Mouse (Mus musculus) hindbrain, embryonic 12.5 days (tissue): ENCODE results near the gene Dse. TPM values are rescaled to one million over a fixed set of nuclear protein-coding genes. Genes with fewer than 3 reads are reported as not detected.
A peak's percentile ranks its signal among the peaks of the same experiment; 100 is the strongest.

Experiments used
- ATAC-seq: fragments of 200-750 bp; cut with Nextera tagmentation; 2 replicates; pipeline ENCODE4 v1.8.0; 2017; ENCODE audit warnings: moderate TSS enrichment; ENCODE audit not compliant: low FRiP score
- H3K27ac ChIP-seq: fragments of 300-500 bp; sonication (generic); 2 replicates; pipeline ENCODE4 v1.5.1; 2016; ENCODE audit warnings: mild to moderate bottlenecking
- H3K27me3 ChIP-seq: fragments of 300-500 bp; sonication (generic); 2 replicates; pipeline ENCODE4 v1.6.1; 2016; ENCODE audit warnings: mild to moderate bottlenecking
- H3K36me3 ChIP-seq: fragments of 300-500 bp; sonication (generic); 2 replicates; pipeline ENCODE4 v1.6.1; 2016; ENCODE audit warnings: mild to moderate bottlenecking
- H3K4me1 ChIP-seq: fragments of 300-500 bp; sonication (generic); 2 replicates; pipeline ENCODE4 v1.6.1; 2016
- H3K4me2 ChIP-seq: fragments of 300-500 bp; sonication (generic); replicated peaks from 2 replicates; pipeline ENCODE4 v1.6.1; 2016; ENCODE audit warnings: mild to moderate bottlenecking
- H3K4me3 ChIP-seq: fragments of 300-500 bp; sonication (generic); 2 replicates; pipeline ENCODE4 v1.5.1; 2016; ENCODE audit warnings: mild to moderate bottlenecking
- H3K9ac ChIP-seq: fragments of 300-500 bp; sonication (generic); 2 replicates; pipeline ENCODE4 v1.6.1; 2016; ENCODE audit warnings: mild to moderate bottlenecking, moderate library complexity
- H3K9me3 ChIP-seq: fragments of 300-500 bp; sonication (generic); replicated peaks from 2 replicates; pipeline ENCODE4 v1.6.1; 2016; ENCODE audit warnings: mild to moderate bottlenecking
- WGBS: fragments of 180-500 bp; shearing (Covaris S2); methylation state at CpG from one replicate; pipeline ENCODE4 v1.1.7; 2016; 5-methylcytosine and 5-hydroxymethylcytosine counted together
- polyA plus RNA-seq: library from polyadenylated mRNA; unstranded; fragments of >200 nt; fragmentation: Nextera tagmentation; extraction: Ambion mirVana; gene quantifications from 2 replicates; pipeline ENCODE4 v1.2.1, GENCODE M21; 2016

Gene Dse
- polyA plus RNA-seq, 1 experiment from 2014 or later, result 26.8 TPM

DNA sequence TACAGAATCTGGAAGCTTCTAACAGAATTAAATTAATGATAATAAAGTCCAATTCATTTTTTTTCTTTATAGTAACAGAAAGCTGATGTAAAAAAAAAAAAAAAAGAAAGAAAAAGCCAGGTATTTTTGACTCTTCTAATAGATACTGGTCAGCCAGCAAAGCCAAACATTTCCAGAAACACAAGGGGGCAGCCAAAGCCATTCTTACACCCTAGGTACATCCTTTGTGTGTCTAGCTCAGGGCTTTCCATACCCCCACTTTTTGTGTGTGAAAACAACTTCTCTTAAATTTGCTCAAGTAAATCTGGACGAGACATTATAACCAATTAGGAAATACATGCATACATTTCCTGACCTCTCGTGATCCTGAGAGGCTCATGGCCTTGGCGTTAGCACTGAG lies 55.7 kb downstream of the Dse start:
- Histone ChIP-seq H3K36me3 (no peaks in the 10 kb centered on the region), H3K27ac (no peak overlapping the region), H3K27me3 (no peaks in the 10 kb centered on the region), H3K4me3 (no peak overlapping the region), H3K4me2 (no peak overlapping the region), H3K9me3 (no peaks in the 10 kb centered on the region), H3K4me1 (0 out of 2 replicates have a peak, but pooled peaks cover 2% of the 10 kb centered on the region), H3K9ac (no peak overlapping the region)
- no peak for ATAC-seq
- WGBS, result 88% methylated on average over 3 of the region's 3 CpGs

DNA sequence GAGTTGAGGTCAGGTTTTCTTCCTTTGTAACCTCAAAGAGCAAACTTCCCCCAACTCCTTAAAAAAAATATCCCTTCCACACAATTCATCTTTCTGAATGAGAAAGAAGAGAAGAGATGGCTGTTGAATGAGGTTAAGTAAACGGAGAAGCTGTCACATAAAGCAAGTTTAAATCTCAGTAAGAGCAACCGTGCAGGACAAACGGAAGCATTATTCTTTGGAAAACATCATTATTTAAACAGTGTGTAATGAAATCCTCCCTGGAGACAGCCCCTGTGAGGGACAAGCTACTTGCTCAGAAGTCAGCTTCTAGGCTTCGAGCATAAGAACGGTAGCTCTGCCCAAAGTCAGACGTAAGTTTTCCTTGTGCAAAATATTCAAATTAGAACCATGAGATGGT lies 57.1 kb downstream of the Dse start:
- no peak overlapping the region for H3K4me3 ChIP-seq
- no peaks in the 10 kb centered on the region for H3K27me3 ChIP-seq
- WGBS, result 53% methylated on average over 6 of the region's 6 CpGs
- no peak overlapping the region for H3K9ac ChIP-seq
- H3K36me3 ChIP-seq, result no peaks in the 10 kb centered on the region
- H3K27ac ChIP-seq, result no peak overlapping the region; the same call in 1 of the 2 replicates
- no peak for ATAC-seq
- H3K9me3 ChIP-seq, result no peaks in the 10 kb centered on the region
- 0 out of 2 replicates have a peak, but pooled peaks cover 2% of the 10 kb centered on the region for H3K4me1 ChIP-seq
- no peak overlapping the region for H3K4me2 ChIP-seq

DNA sequence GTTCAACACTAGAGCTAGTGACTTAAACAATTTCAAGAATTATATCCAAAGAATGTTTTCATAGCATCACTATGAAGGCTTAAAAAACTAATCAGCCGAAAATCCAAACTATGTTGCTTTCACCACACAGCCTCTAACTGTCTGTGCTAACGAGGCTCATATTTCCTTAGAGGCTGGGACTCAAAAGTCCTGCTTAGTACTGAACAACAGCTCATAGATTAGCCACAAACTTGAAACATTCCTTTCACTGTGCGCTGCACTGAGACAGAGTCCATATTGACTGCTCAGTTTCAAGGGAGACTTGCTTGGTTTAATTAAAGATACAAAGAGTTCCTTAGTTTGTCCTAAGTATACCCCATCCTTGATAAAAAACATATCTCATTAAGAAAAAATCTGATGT lies 57.7 kb downstream of the Dse start:
- no peak overlapping the region for H3K4me2 ChIP-seq
- WGBS, result 74% methylated on average over 3 of the region's 3 CpGs
- no peak for ATAC-seq

DNA sequence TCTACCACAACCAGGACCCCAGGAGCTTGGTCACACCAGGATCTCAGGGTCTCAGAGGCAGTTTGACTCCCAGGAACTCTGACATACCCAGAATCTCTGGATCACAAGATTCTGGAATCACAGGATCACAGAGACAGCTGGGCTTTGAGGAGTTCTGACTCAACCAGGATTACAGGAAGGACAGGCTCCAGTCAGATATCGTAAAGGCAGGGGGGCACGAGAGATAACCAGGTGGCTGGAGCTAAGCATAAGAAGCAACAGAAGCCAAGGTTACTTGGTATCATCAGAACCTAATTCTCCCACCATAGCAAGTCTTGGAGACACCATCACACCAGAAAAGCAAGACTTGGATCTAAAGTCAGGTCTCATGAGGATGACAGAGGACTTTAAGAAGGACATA lies 65.8 kb downstream of the Dse start:
- H3K9ac ChIP-seq, result no peak overlapping the region
- no peak overlapping the region for H3K4me3 ChIP-seq
- H3K4me2 ChIP-seq, result no peak overlapping the region
- H3K9me3 ChIP-seq, result no peaks in the 10 kb centered on the region; the same call in 1 of the 2 replicates
- H3K27ac ChIP-seq, result no peak overlapping the region
- H3K27me3 ChIP-seq, result no peaks in the 10 kb centered on the region
- WGBS, result 95% methylated on average over 2 of the region's 2 CpGs
- no peak for ATAC-seq
- no peaks in the 10 kb centered on the region for H3K4me1 ChIP-seq
- H3K36me3 ChIP-seq, result no peaks in the 10 kb centered on the region

More for the DNA sequence above, 57.7 kb downstream of the Dse start:
- H3K27ac ChIP-seq, result no peak overlapping the region
- H3K4me1 ChIP-seq, result 0 out of 2 replicates have a peak, but pooled peaks cover 2% of the 10 kb centered on the region
- no peak overlapping the region for H3K4me3 ChIP-seq
- no peaks in the 10 kb centered on the region for H3K27me3 ChIP-seq
- H3K9me3 ChIP-seq, result no peaks in the 10 kb centered on the region
- H3K9ac ChIP-seq, result no peak overlapping the region
- no peaks in the 10 kb centered on the region for H3K36me3 ChIP-seq

DNA sequence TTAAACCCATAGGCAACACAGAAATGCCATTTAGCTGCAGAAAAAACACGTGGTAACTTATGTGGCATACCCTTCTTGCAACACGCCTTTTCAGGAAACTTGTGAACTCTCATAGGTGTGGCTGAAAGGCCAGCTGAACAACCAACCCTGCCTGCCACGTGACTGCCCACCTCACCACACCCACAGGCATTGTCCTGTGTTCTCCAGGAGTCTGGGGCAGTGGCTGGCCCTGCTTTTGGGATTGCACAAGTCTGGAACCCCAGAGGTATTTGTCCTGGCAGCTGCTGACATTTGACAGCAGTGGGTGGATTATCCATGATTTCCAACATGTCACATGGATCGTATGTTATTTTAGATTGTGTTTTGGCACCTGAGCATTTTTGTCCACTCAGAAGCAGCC lies 67.7 kb downstream of the Dse start:
- WGBS, result 70% methylated on average over 4 of the region's 4 CpGs
- no peak overlapping the region for H3K9ac ChIP-seq
- H3K9me3 ChIP-seq, result no peaks in the 10 kb centered on the region; the same call in 1 of the 2 replicates

DNA sequence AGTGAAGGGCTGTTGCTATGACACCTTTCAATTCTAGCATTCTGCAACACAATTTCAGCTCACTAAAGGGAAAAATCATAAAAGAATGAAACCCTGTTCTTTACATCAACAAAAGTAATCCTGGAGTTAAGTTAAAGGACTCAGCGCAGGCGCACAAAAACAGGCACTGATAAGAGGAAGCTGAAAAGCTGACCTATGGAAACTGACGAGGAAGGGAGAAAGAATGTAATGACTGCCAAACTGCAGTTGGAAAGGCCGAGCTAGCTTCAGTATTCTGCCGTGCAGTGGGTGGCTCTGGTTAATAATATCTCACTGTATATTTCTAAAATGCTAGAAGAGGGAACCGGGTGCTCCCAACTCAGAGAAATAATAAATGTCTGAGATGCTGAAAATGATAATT lies 69.5 kb downstream of the Dse start:
- no peaks in the 10 kb centered on the region; the same call in 1 of the 2 replicates for H3K9me3 ChIP-seq
- 65% methylated on average over 6 of the region's 6 CpGs for WGBS
- no peak for ATAC-seq
- H3K27ac ChIP-seq, result no peak overlapping the region
- no peaks in the 10 kb centered on the region for H3K36me3 ChIP-seq
- H3K27me3 ChIP-seq, result no peaks in the 10 kb centered on the region
- H3K4me2 ChIP-seq, result no peak overlapping the region
- H3K4me3 ChIP-seq, result no peak overlapping the region
- H3K4me1 ChIP-seq, result no peaks in the 10 kb centered on the region
- no peak overlapping the region for H3K9ac ChIP-seq

More for the DNA sequence above, 67.7 kb downstream of the Dse start:
- no peak overlapping the region for H3K4me2 ChIP-seq
- no peak overlapping the region for H3K27ac ChIP-seq
- H3K27me3 ChIP-seq, result no peaks in the 10 kb centered on the region
- no peaks in the 10 kb centered on the region for H3K36me3 ChIP-seq
- no peaks in the 10 kb centered on the region for H3K4me1 ChIP-seq
- ATAC-seq, result no peak
- H3K4me3 ChIP-seq, result no peak overlapping the region

DNA sequence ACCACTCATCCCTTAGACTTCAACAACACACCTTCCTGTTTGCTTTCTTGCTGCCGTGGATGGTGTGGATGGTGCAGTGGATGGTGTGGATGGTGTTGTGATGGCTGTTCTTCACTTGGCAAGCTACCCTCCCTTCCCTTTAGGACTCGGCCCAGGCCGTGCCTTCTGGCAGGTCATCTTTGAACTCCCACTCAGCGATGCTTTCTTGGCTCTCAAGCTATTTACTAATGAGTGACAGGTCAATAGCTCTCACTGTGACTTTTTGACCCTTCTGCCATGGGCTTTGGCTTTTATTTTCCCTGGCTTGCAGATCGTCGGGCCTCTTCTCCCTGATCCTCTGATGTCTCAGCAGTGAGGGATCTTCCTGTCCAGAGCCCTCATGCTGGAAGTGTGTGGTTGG lies 71.1 kb downstream of the Dse start:
- WGBS, result 13% methylated on average over 6 of the region's 6 CpGs

DNA sequence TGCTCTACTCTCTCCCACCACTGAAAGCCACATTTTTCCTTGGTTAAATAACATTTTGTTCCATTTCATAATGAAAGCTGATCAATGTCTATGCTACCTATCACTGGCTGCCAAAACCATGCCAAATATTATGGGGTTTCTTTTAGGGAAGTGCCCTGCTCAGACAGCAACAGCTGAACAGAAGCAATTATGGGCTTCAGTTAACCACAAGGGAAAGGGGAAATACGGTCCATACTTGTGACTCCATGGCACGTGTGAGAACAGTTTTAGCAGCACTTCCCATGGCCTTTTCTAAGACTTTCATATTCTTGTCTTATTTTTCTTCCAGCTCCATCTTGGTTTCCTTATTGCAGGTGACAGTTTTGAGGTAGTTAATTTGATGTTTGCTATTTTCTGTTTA lies 76.2 kb downstream of the Dse start:
- no peak for ATAC-seq
- H3K4me3 ChIP-seq, result no peak overlapping the region
- no peaks in the 10 kb centered on the region for H3K9me3 ChIP-seq
- no peak overlapping the region for H3K27ac ChIP-seq
- no peaks in the 10 kb centered on the region for H3K36me3 ChIP-seq
- 0 out of 2 replicates have a peak, but pooled peaks cover 3% of the 10 kb centered on the region for H3K4me1 ChIP-seq
- H3K4me2 ChIP-seq, result no peak overlapping the region
- WGBS, result 86% methylated on average over 2 of the region's 2 CpGs
- H3K27me3 ChIP-seq, result peaks cover 6% of the 10 kb centered on the region; the same call in 1 of the 2 replicates
- no peak overlapping the region for H3K9ac ChIP-seq

More for the DNA sequence above, 71.1 kb downstream of the Dse start:
- Histone ChIP-seq H3K4me1 (no peaks in the 10 kb centered on the region), H3K9ac (no peak overlapping the region), H3K27ac (no peak overlapping the region), H3K9me3 (no peaks in the 10 kb centered on the region; the same call in 1 of the 2 replicates), H3K27me3 (no peaks in the 10 kb centered on the region), H3K4me3 (no peak overlapping the region), H3K36me3 (no peaks in the 10 kb centered on the region), H3K4me2 (no peak overlapping the region)
- no peak for ATAC-seq

DNA sequence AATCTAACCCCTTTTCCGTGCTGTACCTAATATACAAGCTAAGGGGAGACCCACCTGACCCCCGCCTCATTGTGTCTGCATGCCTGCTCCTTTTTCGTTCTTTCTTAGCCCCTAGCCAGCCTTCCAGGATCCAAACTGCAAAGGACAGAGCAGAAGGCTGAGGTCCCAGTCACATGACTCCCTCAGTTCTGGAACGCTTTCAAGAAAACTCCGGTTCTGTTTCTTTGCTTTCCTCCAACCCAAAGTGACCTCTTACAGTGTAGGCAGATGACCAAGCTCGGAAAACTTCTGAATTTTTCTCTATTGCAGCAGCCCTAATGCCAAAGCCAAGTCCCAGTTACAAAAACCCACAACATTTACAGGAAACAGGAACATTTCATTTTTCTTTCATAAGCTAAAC lies 79.1 kb downstream of the Dse start:
- no peak overlapping the region for H3K9ac ChIP-seq
- WGBS, result 86% methylated on average over 6 of the region's 6 CpGs

DNA sequence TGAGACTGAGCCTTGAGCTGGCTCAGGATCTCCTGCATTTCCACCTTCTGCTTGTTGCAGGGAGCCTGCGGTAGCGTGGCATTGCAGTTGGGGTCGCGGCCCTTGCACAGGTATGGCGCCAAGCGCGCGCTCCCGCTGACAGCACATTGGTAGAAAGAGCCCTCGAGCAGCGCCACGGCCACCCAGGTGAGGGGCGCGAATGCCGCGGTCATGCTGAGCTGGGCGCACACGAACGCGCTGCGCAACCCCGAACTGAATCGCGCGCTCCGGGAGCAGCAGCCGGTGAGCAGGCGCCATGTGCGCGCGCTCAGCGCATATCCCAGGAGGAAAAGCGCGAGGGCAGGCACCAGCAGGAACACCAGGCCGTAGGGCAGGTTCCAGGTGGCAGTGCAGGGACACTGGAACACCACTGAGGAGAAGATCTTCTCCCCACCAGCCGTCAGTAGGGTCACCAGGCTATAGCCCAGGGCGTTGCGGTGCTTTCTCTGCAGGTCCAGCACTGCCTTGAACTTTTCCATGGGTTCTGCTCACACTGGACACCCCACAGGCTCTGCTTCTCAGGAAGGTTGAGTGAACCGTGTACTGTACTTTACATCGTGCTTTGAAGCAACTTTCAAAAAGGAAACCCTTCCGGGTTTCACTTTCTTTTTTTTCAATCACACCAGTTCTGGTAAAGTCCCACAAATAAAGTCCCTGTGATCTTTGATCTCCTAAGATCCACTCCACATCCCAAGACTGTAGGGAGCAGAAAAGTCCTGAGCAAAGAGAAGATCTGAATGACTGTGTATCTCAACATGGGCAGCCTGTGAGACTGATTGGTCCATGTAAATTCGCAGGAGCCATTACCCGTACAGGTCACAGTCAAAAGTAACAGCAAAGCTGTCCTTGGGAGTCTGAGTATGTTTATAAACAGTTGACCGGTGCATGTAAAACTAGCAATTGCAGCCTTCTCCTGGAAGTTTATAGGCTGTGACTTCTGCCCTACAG lies 79.8 kb downstream of the Dse start, which contains the start of gene Calhm6:
Gene Calhm6 (minus strand): TSS at position 593 of the 987 bp plus-strand sequence.
- H3K4me3 ChIP-seq, result peak within 1 kb of the TSS; percentile 51
- peak within 1 kb of the TSS; percentile 62 for H3K9ac ChIP-seq
- H3K36me3 ChIP-seq, result no peaks in the 10 kb centered on the region
- ATAC-seq, result peak; percentile 64
- 17% methylated on average over 44 of the region's 44 CpGs for WGBS
- H3K27me3 ChIP-seq, result peaks cover 6% of the 10 kb centered on the region; the same call in 1 of the 2 replicates
- H3K27ac ChIP-seq, result no peak within 1 kb of the TSS
- peak within 1 kb of the TSS; percentile 85 for H3K4me2 ChIP-seq
- H3K9me3 ChIP-seq, result no peaks in the 10 kb centered on the region
- 0 out of 2 replicates have a peak, but pooled peaks cover 3% of the 10 kb centered on the region for H3K4me1 ChIP-seq

More for the DNA sequence above, 79.1 kb downstream of the Dse start:
- Histone ChIP-seq H3K4me3 (no peak overlapping the region), H3K27me3 (peaks cover 6% of the 10 kb centered on the region; the same call in 1 of the 2 replicates), H3K4me2 (no peak overlapping the region), H3K36me3 (no peaks in the 10 kb centered on the region), H3K9me3 (no peaks in the 10 kb centered on the region), H3K4me1 (0 out of 2 replicates have a peak, but pooled peaks cover 3% of the 10 kb centered on the region), H3K27ac (no peak overlapping the region)
- no peak for ATAC-seq

DNA sequence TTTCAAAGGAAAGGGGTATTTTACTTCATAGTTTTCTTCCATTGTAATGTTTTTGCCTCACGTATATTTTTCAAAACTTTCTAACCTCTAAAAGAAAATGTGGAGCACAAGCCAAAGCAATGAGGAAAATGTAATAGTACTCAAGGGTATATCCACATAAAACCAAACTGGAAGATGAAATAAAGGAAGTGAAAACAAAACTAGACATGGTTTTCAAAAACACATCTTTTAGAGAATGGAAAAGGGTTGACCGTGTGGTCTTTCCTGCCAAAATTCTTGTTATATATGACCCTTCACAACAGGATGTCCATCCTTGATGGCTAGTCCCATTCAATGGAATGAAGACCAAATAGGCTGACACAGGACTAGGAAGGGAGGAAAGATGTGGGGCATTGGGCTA lies 89.1 kb downstream of the Dse start:
- H3K27ac ChIP-seq, result no peak overlapping the region
- no peak overlapping the region for H3K4me3 ChIP-seq
- H3K4me1 ChIP-seq, result no peaks in the 10 kb centered on the region
- H3K9me3 ChIP-seq, result no peaks in the 10 kb centered on the region
- no peak overlapping the region for H3K4me2 ChIP-seq
- no peaks in the 10 kb centered on the region for H3K27me3 ChIP-seq
- no peaks in the 10 kb centered on the region for H3K36me3 ChIP-seq
- no peak for ATAC-seq
- 92% methylated on average over 2 of the region's 2 CpGs for WGBS
- H3K9ac ChIP-seq, result no peak overlapping the region

DNA sequence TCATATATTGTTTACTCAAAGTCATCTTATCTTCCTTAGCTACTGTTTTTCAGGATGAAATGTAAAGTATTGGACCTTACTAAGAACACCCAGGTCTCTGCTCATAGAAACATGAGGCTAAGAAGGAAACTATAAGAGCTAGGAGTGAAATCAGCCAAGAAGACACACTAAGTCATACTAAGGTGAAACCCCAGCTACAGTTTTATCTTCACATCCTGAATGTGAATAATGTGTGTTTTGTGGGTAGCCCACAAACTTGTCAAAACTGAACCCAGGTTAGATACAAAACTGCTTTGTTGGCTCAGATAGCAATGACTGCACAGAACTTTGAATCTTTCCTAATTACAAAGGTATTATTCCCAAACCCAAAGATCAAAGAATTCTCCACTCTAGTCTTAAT lies 89.7 kb downstream of the Dse start:
- H3K36me3 ChIP-seq, result no peaks in the 10 kb centered on the region
- no peaks in the 10 kb centered on the region for H3K9me3 ChIP-seq
- no peak overlapping the region for H3K9ac ChIP-seq
- H3K4me2 ChIP-seq, result no peak overlapping the region
- H3K27me3 ChIP-seq, result no peaks in the 10 kb centered on the region
- H3K4me3 ChIP-seq, result no peak overlapping the region
- no peak for ATAC-seq
- no peak overlapping the region for H3K27ac ChIP-seq
- H3K4me1 ChIP-seq, result no peaks in the 10 kb centered on the region
